Mouse (Mus musculus) thymus, postnatal 36 days (tissue): ENCODE data around the gene Tas2r119.
"Not testable (repeated sequence)": the region's sequence is repeated elsewhere in the genome, so short reads cannot be mapped to it uniquely, and the experiment has no call there.

ENCODE experiments used
- DNase-seq, 2 experiments: peaks; one replicate each; pipeline ENCODE4 v3.0.0; 2022; ENCODE audit warnings: mixed read lengths in 2 of 2

Gene Tas2r119

GRCm38 (mm10) chr15:32176989-32177388 is at the start of gene Tas2r119:
Gene Tas2r119, plus strand, starts transcription at chr15:32177289.
- DNase-seq: no peak

- DNase-seq: no peak
These were observed 44.8 kb upstream of the Tas2r119 start for GRCm38 (mm10) chr15:32132315-32132714.

- DNase-seq: no peak
These were observed 35.4 kb upstream of the Tas2r119 start for GRCm38 (mm10) chr15:32141657-32142056.

- no peak for DNase-seq
These were observed 32.8 kb upstream of the Tas2r119 start for GRCm38 (mm10) chr15:32144269-32144668.

- DNase-seq: no peak
These were observed 23.7 kb upstream of the Tas2r119 start for GRCm38 (mm10) chr15:32153404-32153803.

- no peak for DNase-seq
These were observed 23.1 kb upstream of the Tas2r119 start for GRCm38 (mm10) chr15:32153857-32154449.

GRCm38 (mm10) chr15:32156126-32156525 is 21.0 kb upstream of the Tas2r119 start:
- DNase-seq: no peak

- DNase-seq: no peak
These were observed 16.8 kb upstream of the Tas2r119 start for GRCm38 (mm10) chr15:32160281-32160680.

GRCm38 (mm10) chr15:32171764-32172163 is 5.3 kb upstream of the Tas2r119 start:
- DNase-seq: no peak

- no peak for DNase-seq
These were observed 4.7 kb upstream of the Tas2r119 start for GRCm38 (mm10) chr15:32172175-32172987.

- no peak for DNase-seq
These were observed 4.1 kb upstream of the Tas2r119 start for GRCm38 (mm10) chr15:32172988-32173329.

GRCm38 (mm10) chr15:32180010-32180725 is 3.1 kb downstream of the Tas2r119 start:
- DNase-seq: no peak

GRCm38 (mm10) chr15:32182026-32182425 is 4.9 kb downstream of the Tas2r119 start:
- no peak for DNase-seq

GRCm38 (mm10) chr15:32184964-32185363 is 7.9 kb downstream of the Tas2r119 start:
- DNase-seq: no peak

GRCm38 (mm10) chr15:32189879-32190278 is 12.8 kb downstream of the Tas2r119 start:
- no peak for DNase-seq

- no peak for DNase-seq
These were observed 13.3 kb downstream of the Tas2r119 start for GRCm38 (mm10) chr15:32190436-32190835.

GRCm38 (mm10) chr15:32192948-32193347 is 15.9 kb downstream of the Tas2r119 start:
- no peak for DNase-seq

GRCm38 (mm10) chr15:32198076-32198475 is 21.0 kb downstream of the Tas2r119 start:
- DNase-seq: no peak

GRCm38 (mm10) chr15:32198561-32198960 is 21.5 kb downstream of the Tas2r119 start:
- no peak for DNase-seq

GRCm38 (mm10) chr15:32203242-32203641 is 26.2 kb downstream of the Tas2r119 start:
- no peak for DNase-seq

- no peak for DNase-seq
These were observed 27.8 kb downstream of the Tas2r119 start for GRCm38 (mm10) chr15:32204908-32205307.

- not testable (repeated sequence) for DNase-seq
These were observed 37.6 kb downstream of the Tas2r119 start for GRCm38 (mm10) chr15:32214687-32215086.

GRCm38 (mm10) chr15:32223028-32223427 is 45.9 kb downstream of the Tas2r119 start:
- no peak for DNase-seq

- no peak for DNase-seq
These were observed 48.3 kb downstream of the Tas2r119 start for GRCm38 (mm10) chr15:32225394-32225793.
